Mouse (Mus musculus): ENCODE data around the gene Dyrk3. TPM values are rescaled to one million over a fixed set of nuclear protein-coding genes. Genes with fewer than 3 reads are reported as not detected.

Gene Dyrk3
- total RNA-seq, 2 experiments from 2014 or later = 4.0 to 7.9 TPM

DNA sequence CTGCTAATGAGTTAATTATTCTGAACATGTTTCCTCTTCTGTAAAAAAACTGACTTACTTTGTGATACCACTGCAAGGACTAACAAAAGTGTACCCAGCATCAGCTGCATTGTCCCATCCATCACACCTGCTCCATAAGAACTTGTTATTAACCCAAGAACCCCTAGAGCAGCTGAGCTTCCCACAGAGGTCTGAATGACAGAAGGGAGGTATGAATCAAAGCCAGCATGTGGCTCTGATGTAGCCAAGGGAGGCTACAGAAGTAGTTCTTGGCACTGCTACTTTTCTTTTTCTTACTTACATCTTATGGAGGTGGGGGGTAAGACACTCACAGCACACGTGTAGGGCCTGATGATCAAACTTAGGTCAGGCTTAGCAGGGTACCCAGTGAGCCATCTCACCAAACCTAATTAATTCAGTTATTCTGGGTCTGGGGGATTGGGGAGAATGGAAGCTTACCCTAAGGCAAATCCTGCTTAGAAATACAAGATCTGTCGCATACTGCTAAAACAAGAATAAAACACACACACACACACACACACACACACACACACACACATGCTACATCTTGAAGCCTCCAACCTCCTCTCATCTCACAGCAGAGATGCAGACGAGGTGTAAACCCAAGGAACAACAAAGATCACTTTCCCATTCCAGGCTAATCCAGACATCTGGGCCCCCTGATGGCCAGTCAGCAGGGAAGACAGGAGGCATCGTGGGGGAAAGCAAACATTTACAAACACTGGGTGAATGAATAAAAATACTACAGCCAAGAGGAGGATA, 52.0 kb downstream of the Dyrk3 start:
- ATAC-seq (replicated peaks; ENCODE audit: poor library complexity) = no peak

DNA sequence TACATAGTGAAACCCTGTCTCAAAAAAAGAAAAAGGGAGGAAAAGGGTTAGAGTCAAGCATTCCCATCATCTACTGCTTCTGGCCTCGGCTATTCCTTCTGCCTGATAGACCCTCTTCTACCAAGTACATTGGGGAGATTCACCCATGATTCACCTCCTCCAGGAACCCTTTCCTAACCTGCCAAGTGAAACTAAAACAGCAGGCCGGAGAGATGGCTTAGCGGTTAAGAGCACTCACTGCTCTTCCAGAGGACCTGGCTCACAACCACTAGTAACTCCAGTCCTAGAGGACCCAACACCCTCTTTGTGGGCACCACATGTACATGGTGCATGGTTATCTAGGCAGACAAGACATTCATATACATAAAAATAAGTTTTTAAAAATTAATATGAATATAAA, 52.9 kb downstream of the Dyrk3 start:
- no peak for ATAC-seq (replicated peaks; ENCODE audit: poor library complexity)

DNA sequence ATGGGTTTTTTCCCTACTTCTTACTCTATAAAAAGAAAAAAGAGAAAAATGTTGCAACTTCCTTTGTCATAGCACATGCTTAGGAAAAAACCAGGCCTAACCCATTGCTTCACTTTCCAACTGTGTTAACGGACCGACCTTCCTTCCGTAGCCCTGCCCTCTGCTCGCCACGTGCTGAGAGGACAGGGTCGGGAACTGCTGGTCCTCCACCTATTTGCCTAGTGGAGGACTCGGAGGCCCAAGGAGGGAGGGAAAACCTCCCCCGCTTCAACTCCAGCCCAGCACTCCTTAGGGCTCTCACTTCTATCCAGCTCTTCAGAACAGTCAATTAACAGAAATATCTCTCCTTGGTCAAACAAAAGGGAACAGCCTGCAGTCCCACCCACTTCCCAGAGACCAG, 53.9 kb downstream of the Dyrk3 start:
- ATAC-seq (replicated peaks; ENCODE audit: poor library complexity) = peak; percentile 71

DNA sequence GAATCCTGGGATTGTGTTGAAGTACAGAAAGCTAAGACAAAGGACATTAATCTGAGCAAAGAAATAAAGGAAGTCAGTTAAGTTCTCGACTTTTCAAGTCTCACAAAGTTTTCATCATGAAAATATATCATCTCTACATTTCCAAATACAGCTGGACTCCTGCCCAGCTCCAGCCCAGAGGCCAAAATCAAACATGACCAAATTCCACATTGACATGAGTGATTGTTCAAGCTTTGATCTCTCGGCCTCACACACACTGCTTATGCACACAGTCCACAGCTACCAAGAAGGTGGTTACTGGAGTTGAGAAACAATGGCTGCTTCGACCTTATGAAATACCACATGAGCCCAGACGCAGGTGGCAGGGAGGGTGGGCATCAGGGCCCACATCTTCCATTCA, 54.5 kb downstream of the Dyrk3 start:
- ATAC-seq (replicated peaks; ENCODE audit: poor library complexity) = no peak; the same call in 1 of the 2 replicates

DNA sequence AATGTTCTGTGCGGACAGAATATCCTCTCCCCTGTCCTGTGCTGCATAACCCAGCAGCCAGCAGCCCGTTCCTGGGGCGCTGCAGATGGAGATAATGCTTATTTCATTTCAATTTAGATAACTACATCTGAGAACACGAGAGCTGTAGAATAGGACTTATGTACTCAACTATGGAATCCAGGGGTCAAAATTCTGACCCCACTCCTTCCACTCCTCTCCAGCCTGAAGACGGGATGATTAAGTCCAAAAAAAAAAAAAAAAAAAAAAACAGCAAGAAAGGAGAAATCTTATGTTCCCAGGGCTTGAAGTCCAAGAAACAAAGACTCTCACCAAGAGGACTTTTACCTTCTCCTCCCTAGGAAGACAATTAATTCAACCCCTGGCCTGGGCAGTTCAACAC, 55.0 kb downstream of the Dyrk3 start:
- no peak for ATAC-seq (replicated peaks; ENCODE audit: poor library complexity)

DNA sequence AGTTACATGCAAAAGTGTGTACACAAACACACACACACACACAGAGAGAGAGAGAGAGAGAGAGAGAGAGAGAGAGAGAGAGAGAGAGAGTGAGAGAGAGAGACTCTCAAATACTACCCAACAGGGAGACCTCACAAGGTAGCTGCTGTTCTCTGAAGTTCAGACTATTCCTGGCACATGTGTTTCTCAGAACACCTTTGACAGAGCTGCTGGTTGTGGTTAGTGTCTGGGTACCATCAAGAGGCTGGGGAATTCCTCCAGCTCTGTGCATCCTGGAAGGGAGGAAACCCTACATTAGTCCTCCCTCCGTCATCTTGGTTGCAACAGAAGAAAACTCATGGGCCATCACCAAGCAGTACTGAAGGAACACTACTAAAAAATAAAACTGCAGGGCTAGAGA, 57.5 kb downstream of the Dyrk3 start:
- ATAC-seq (replicated peaks; ENCODE audit: poor library complexity) = no peak

DNA sequence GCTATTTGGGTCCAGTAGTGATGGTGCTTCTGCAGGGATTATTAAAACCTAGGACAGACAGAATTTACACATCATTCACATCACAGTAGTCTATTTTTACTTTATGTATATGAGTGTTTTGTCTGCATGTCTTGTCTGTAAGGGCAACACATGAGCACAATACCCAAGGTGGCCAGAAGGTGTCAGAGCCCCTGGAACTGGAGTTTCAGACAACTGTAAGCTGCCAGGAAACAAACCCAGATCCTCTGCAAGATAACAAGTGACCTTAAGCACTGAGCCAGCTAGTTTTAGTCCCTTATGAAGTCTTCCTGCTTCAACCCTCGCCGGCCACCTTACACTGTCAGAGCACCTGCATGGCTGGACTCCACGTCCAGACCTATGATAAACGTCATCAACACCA, 58.4 kb downstream of the Dyrk3 start:
- ATAC-seq (replicated peaks; ENCODE audit: poor library complexity) = peak; percentile 30

DNA sequence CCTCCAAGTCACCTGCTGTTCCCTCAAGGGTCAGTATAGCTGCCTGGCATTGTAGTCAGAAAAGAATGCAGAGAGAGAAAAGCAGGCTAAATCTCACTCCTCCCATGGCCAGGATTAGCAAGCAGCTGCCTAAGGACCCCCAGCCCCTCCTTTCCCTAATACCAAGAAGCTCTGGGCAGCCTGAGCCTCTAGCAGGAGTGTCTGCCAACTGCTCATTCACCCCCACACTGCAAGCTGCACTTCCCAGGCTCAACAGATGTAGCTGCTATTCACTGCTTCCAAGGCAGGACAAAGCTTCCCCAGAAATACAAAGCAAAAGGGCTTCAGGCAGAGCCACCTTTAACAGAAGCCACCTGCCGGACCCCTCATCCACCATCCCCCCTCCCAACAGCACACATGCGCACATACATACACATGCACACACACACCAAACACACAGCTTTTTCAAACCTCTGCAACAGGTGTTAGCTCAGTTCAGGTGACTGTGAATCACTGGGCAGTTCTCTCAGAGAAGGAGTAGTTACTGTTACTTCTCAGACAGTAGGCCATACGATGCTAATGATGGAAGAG, 59.3 kb downstream of the Dyrk3 start:
- no peak for ATAC-seq (replicated peaks; ENCODE audit: poor library complexity)

Other genes with a start within 250 kb of the Dyrk3 start
- gene Il20, start 226.9 kb downstream of the Dyrk3 start, total RNA-seq (2015) = not detected in 2 replicates
- not detected in 2 replicates for gene Il20, start 226.9 kb downstream of the Dyrk3 start, total RNA-seq (2017)
- gene Il19, start 198.2 kb downstream of the Dyrk3 start, total RNA-seq (2015) = 0.61 TPM in 1 of 2 replicates, not detected in the other
- not detected in 2 replicates for gene Il19, start 198.2 kb downstream of the Dyrk3 start, total RNA-seq (2017)
- 0.32 TPM in 1 of 2 replicates, not detected in the other for gene Il10, start 118.5 kb downstream of the Dyrk3 start, total RNA-seq (2015)
- gene Il10, start 118.5 kb downstream of the Dyrk3 start, total RNA-seq (2017) = not detected in 2 replicates
- 196 and 217 TPM in 2 replicates for gene Mapkapk2, start 40.5 kb downstream of the Dyrk3 start, total RNA-seq (2015)
- gene Mapkapk2, start 40.5 kb downstream of the Dyrk3 start, total RNA-seq (2017) = 196 and 233 TPM in 2 replicates
- 36.9 and 37.6 TPM in 2 replicates for gene Eif2d, start 14.8 kb upstream of the Dyrk3 start, total RNA-seq (2015)
- gene Eif2d, start 14.8 kb upstream of the Dyrk3 start, total RNA-seq (2017) = 29.7 and 34.0 TPM in 2 replicates
- gene Rassf5, start 106.9 kb upstream of the Dyrk3 start, total RNA-seq (2015) = 46.0 and 48.9 TPM in 2 replicates
- 45.1 and 47.6 TPM in 2 replicates for gene Rassf5, start 106.9 kb upstream of the Dyrk3 start, total RNA-seq (2017)
- 21.4 and 22.1 TPM in 2 replicates for gene Ikbke, start 141.3 kb upstream of the Dyrk3 start, total RNA-seq (2015)
- gene Ikbke, start 141.3 kb upstream of the Dyrk3 start, total RNA-seq (2017) = 25.9 and 28.6 TPM in 2 replicates